Mouse (Mus musculus): ENCODE results near the gene Msmp. TPM values are rescaled to one million over a fixed set of nuclear protein-coding genes. Genes with fewer than 3 reads are reported as not detected.
"Not testable (repeated sequence)": the region's sequence is repeated elsewhere in the genome, so short reads cannot be mapped to it uniquely, and the experiment has no call there.

The Msmp gene
- polyA plus RNA-seq, 1 experiment from 2014 or later = 1.0 TPM

DNA sequence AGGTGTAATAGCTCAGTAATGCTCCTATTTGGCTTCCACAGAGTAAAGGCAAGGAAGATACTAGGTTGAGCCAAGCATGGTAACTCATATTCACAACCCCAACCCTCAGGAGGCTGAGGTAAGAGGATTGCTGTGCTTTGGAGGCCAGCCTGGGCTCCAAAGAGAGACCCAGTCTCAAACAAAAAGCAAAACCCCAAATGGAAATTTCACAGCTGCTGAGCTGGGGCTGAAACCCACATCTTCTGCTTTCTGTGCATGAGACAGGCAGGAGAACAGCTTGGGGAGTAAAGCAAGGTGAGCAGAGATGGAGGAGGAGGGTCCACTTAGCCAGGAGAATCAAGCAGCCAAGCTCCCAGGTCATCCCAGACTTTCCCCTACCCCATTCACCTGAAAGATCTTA, 30.4 kb downstream of the Msmp start:
- peaks cover 88% of the 10 kb centered on the region for H3K36me3 ChIP-seq
- no peaks in the 10 kb centered on the region for H3K27me3 ChIP-seq (ENCODE audit: insufficient read depth, poor library complexity, severe bottlenecking)
- no peak for DNase-seq (ENCODE audit: low spot score)
- peaks cover 23% of the 10 kb centered on the region for H3K4me1 ChIP-seq (replicated peaks)
- H3K4me3 ChIP-seq = no peak overlapping the region
- no peak overlapping the region for H3K27ac ChIP-seq
- peaks cover 6% of the 10 kb centered on the region; the same call in 1 of the 2 replicates for H3K9me3 ChIP-seq

DNA sequence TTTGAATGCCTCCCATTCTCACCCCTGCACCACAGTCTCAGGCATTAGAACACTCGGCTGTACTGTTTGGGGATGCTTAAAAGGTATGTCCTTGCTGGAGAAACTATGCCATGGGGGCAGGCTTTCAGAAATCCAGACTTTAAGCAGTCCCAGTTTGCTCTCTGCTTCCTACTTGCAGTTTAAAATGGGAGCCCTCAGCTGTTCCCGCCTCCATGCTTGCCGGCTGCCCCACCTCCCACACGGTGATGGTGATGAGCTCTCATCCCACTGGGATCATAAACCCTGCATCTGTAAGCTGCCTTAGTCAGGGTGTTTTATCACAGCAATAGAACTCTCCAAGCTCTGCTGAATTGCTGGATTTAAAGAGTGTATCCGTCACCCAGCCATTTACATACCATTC, 31.9 kb downstream of the Msmp start:
- no peak for DNase-seq (ENCODE audit: low spot score)
- Histone ChIP-seq H3K4me1 (replicated peaks) (peaks cover 8% of the 10 kb centered on the region), H3K9me3 (peaks cover 6% of the 10 kb centered on the region; the same call in 1 of the 2 replicates), H3K27me3 (ENCODE audit: insufficient read depth, poor library complexity, severe bottlenecking) (no peaks in the 10 kb centered on the region), H3K27ac (no peak overlapping the region), H3K4me3 (no peak overlapping the region), H3K36me3 (peaks cover 99% of the 10 kb centered on the region)
- WGBS = 99% methylated on average over 5 of the region's 5 CpGs

DNA sequence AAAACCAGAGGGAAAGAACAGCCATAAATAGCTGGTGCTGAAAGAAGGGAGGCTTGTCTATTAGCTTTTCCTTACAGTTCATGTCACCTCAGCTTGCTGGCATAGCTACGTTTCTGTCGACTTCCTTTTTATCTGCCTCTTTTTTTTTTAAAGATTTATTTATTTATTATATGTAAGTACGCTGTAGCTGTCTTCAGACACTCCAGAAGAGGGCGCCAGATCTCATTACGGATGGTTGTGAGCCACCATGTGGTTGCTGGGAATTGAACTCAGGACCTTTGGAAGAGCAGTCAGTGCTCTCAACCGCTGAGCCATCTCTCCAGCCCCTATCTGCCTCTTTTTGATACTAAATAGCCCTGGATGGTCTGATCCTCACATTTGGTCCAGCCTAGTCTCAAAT, 32.4 kb downstream of the Msmp start:
- H3K4me3 ChIP-seq; H3K27ac ChIP-seq; H3K4me1 ChIP-seq (replicated peaks); H3K9me3 ChIP-seq; H3K27me3 ChIP-seq (ENCODE audit: insufficient read depth, poor library complexity, severe bottlenecking); DNase-seq (ENCODE audit: low spot score): not testable (repeated sequence)
- 92% methylated on average over 6 of the region's 6 CpGs for WGBS
- H3K36me3 ChIP-seq = peaks cover 100% of the 10 kb centered on the region

DNA sequence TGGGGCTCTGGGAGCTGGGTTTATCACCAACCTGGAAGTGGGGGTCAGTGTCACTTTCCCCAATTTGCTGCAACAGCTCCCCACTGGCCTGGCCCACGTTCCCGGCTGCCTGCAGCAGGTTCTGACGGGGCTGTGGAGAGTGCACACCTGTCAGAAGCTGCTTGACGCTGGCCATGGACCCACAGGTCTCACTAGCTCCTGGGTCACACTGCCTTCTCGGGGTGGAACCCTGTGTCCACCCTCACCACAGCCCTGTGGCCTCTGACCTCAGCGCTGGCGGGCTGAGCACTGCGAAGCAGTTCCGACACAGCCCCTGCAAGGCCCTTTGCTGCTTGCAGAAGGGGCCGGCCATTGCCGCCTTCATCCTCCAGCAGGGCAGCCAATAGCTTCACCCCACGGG, 35.2 kb downstream of the Msmp start:
- Histone ChIP-seq H3K4me3 (no peak overlapping the region), H3K27me3 (ENCODE audit: insufficient read depth, poor library complexity, severe bottlenecking) (no peaks in the 10 kb centered on the region), H3K9me3 (peaks cover 6% of the 10 kb centered on the region; the same call in 1 of the 2 replicates), H3K4me1 (replicated peaks) (no peaks in the 10 kb centered on the region), H3K36me3 (peaks cover 100% of the 10 kb centered on the region), H3K27ac (no peak overlapping the region)
- 93% methylated on average over 12 of the region's 12 CpGs for WGBS
- no peak for DNase-seq (ENCODE audit: low spot score)

DNA sequence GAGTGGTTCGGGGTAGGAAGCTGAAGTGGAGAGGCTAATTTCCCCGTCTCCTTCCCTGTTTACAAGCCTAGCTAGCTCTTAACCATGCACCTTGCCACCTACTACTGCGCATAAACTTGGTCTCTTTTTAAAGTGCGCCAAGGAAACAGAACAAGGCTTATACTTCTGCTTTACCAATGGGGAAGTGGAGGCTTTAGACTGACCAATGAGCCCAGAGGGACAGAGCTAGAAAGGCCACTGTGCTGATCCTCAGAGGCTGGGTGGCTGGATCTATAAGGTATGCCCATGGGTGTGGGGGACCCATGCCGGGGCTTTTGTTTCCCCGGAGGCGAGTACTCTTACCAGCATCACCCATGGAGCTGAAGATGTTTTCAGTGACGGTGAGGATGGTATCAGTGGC, 37.1 kb downstream of the Msmp start:
- DNase-seq (ENCODE audit: low spot score) = no peak
- 92% methylated on average over 8 of the region's 8 CpGs for WGBS

DNA sequence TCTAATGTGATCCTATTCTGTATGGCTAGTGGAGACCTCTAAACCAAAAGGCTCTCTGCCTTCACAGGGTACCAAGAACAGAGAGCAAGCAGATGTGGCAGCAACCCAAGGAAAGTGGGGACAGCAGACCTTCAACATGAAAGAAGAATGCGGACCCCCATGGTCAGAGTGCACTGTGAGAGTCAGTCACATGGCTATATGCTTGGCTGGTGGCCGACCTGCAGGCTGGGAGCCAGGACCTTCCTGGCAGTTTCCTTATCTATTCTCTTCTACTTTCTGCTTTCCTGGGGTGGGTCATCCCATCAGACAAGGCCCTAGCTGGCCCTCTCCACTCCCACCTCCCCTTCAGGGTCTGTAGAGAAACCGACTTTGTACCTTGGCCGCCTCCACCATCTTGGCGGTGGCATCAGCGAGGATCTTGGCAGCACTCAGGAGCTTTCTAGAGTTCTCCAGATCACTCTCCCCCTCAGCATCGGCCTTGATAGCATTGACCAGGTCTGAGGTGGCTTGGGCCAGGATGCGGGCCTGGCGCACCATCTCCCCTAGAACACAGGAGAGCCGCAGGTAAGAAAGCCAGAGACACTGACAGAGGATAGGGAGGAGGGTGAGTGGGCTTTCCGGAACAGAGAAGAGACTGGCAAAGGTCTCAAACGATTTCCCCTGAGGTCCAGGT, 37.8 kb downstream of the Msmp start:
- no peaks in the 10 kb centered on the region for H3K9me3 ChIP-seq

More for the DNA sequence above, 37.1 kb downstream of the Msmp start:
- Histone ChIP-seq H3K4me3 (no peak overlapping the region), H3K36me3 (peaks cover 100% of the 10 kb centered on the region), H3K4me1 (replicated peaks) (no peaks in the 10 kb centered on the region), H3K27me3 (ENCODE audit: insufficient read depth, poor library complexity, severe bottlenecking) (no peaks in the 10 kb centered on the region), H3K27ac (no peak overlapping the region), H3K9me3 (peaks cover 2% of the 10 kb centered on the region; the same call in 1 of the 2 replicates)

GRCm38 (mm10) chr4:43542044-43542443, 42.2 kb downstream of the Msmp start:
- no peak for DNase-seq (ENCODE audit: low spot score)
- Histone ChIP-seq H3K9me3 (no peaks in the 10 kb centered on the region), H3K4me3 (no peak overlapping the region), H3K27me3 (ENCODE audit: insufficient read depth, poor library complexity, severe bottlenecking) (no peaks in the 10 kb centered on the region), H3K4me1 (replicated peaks) (no peaks in the 10 kb centered on the region), H3K27ac (no peak overlapping the region), H3K36me3 (peaks cover 100% of the 10 kb centered on the region)
- 73% methylated on average over 3 of the region's 3 CpGs for WGBS

More for the DNA sequence above, 37.8 kb downstream of the Msmp start:
- Histone ChIP-seq H3K27me3 (ENCODE audit: insufficient read depth, poor library complexity, severe bottlenecking) (no peaks in the 10 kb centered on the region), H3K4me1 (replicated peaks) (no peaks in the 10 kb centered on the region), H3K36me3 (peaks cover 100% of the 10 kb centered on the region), H3K4me3 (no peak overlapping the region), H3K27ac (no peak overlapping the region)
- no peak for DNase-seq (ENCODE audit: low spot score)
- 93% methylated on average over 12 of the region's 12 CpGs for WGBS

DNA sequence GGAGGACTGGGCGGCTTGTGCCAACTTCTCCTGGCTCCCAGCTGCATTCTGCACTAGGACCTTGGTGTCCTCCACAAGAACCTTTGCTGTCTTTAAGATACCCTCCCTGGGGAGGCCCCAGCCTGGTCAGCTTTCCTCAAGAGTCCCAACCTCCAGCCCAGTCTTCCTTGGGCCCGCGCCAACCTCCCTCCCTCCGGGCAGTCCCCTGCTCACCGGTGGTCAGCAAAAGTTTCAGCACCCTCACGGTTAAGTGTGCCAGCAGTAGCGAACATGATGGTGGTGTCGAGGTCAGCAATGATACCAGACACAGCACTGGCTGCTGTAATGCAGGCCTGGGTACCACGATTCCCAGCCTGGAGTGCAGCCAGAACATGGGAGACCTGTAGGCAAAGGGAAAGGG, 48.3 kb downstream of the Msmp start:
- no peaks in the 10 kb centered on the region for H3K27me3 ChIP-seq (ENCODE audit: insufficient read depth, poor library complexity, severe bottlenecking)
- 95% methylated on average over 9 of the region's 9 CpGs for whole genome bisulfite sequencing
- no peak overlapping the region for H3K27ac ChIP-seq
- peaks cover 100% of the 10 kb centered on the region for H3K36me3 ChIP-seq
- DNase-seq (ENCODE audit: low spot score) = no peak
- no peaks in the 10 kb centered on the region for H3K4me1 ChIP-seq (replicated peaks)
- no peaks in the 10 kb centered on the region for H3K9me3 ChIP-seq
- H3K4me3 ChIP-seq = no peak overlapping the region

GRCm38 (mm10) chr4:43535628-43536027, 48.7 kb downstream of the Msmp start:
- H3K9me3 ChIP-seq = no peaks in the 10 kb centered on the region
- H3K4me1 ChIP-seq (replicated peaks) = no peaks in the 10 kb centered on the region
- no peak overlapping the region for H3K27ac ChIP-seq
- no peak for DNase-seq (ENCODE audit: low spot score)
- H3K36me3 ChIP-seq = peaks cover 100% of the 10 kb centered on the region
- H3K27me3 ChIP-seq (ENCODE audit: insufficient read depth, poor library complexity, severe bottlenecking) = no peaks in the 10 kb centered on the region
- 96% methylated on average over 8 of the region's 8 CpGs for WGBS
- H3K4me3 ChIP-seq = no peak overlapping the region

DNA sequence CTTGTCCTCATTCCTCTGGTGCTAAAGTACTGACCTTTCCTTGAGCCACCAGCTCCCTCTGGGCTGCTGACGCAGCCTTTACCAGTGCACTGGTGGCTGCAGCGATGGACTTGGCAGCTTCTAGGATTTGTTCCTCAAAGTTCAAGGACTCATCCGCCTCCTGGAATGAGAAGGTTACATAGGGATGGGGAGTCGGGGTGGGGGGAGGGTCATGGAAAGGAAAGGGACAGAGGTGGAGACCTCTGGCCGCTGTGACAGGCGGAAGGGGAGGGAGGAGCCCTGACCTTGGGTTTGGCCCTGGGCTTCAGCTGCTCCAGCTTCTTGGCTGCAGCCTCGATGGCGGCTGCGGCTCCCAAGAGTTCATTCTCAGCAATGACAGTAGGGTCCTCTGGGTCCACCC, 51.0 kb downstream of the Msmp start:
- no peak overlapping the region for H3K4me3 ChIP-seq
- H3K4me1 ChIP-seq (replicated peaks) = no peaks in the 10 kb centered on the region
- no peaks in the 10 kb centered on the region for H3K9me3 ChIP-seq
- no peak for DNase-seq (ENCODE audit: low spot score)
- no peaks in the 10 kb centered on the region for H3K27me3 ChIP-seq (ENCODE audit: insufficient read depth, poor library complexity, severe bottlenecking)
- H3K36me3 ChIP-seq = peaks cover 78% of the 10 kb centered on the region
- H3K27ac ChIP-seq = no peak overlapping the region
- 87% methylated on average over 9 of the region's 9 CpGs for WGBS

Other genes with a start within 250 kb of the Msmp start
- gene Rusc2, start 202.5 kb downstream of the Msmp start, polyA plus RNA-seq (2016; fragmentation: Nextera tagmentation; extraction: Ambion mirVana) = 12.5 and 33.4 TPM in 2 replicates
- 0.47 TPM in 1 of 2 replicates, not detected in the other for gene Fam166b, start 155.4 kb downstream of the Msmp start, polyA plus RNA-seq (2016; fragmentation: Nextera tagmentation; extraction: Ambion mirVana)
- 7.1 and 8.3 TPM in 2 replicates for gene Tesk1, start 142.6 kb downstream of the Msmp start, polyA plus RNA-seq (2016; fragmentation: Nextera tagmentation; extraction: Ambion mirVana)
- gene Cd72, start 129.9 kb downstream of the Msmp start, polyA plus RNA-seq (2016; fragmentation: Nextera tagmentation; extraction: Ambion mirVana) = 1.8 and 2.4 TPM in 2 replicates
- gene Sit1, start 100.8 kb downstream of the Msmp start, polyA plus RNA-seq (2016; fragmentation: Nextera tagmentation; extraction: Ambion mirVana) = not detected in 2 replicates
- 45.2 and 50.9 TPM in 2 replicates for gene Ccdc107, start 91.6 kb downstream of the Msmp start, polyA plus RNA-seq (2016; fragmentation: Nextera tagmentation; extraction: Ambion mirVana)
- gene Arhgef39, start 84.8 kb downstream of the Msmp start, polyA plus RNA-seq (2016; fragmentation: Nextera tagmentation; extraction: Ambion mirVana) = 47.2 and 50.5 TPM in 2 replicates
- gene Car9, start 77.5 kb downstream of the Msmp start, polyA plus RNA-seq (2016; fragmentation: Nextera tagmentation; extraction: Ambion mirVana) = 0.76 and 0.93 TPM in 2 replicates
- 55.9 and 65.7 TPM in 2 replicates for gene Tpm2, start 60.7 kb downstream of the Msmp start, polyA plus RNA-seq (2016; fragmentation: Nextera tagmentation; extraction: Ambion mirVana)
- 40.7 and 53.3 TPM in 2 replicates for gene Creb3, start 22.2 kb downstream of the Msmp start, polyA plus RNA-seq (2016; fragmentation: Nextera tagmentation; extraction: Ambion mirVana)
- gene Tln1, start 21.8 kb downstream of the Msmp start, polyA plus RNA-seq (2016; fragmentation: Nextera tagmentation; extraction: Ambion mirVana) = 52.8 and 58.9 TPM in 2 replicates
- gene Rgp1, start 5.8 kb downstream of the Msmp start, polyA plus RNA-seq (2016; fragmentation: Nextera tagmentation; extraction: Ambion mirVana) = 20.3 and 25.6 TPM in 2 replicates
- 28.0 and 36.3 TPM in 2 replicates for gene Gba2, start 5.6 kb downstream of the Msmp start, polyA plus RNA-seq (2016; fragmentation: Nextera tagmentation; extraction: Ambion mirVana)
- 22.4 and 26.5 TPM in 2 replicates for gene Npr2, start 47.4 kb upstream of the Msmp start, polyA plus RNA-seq (2016; fragmentation: Nextera tagmentation; extraction: Ambion mirVana)
- 5.2 and 10.0 TPM in 2 replicates for gene Spag8, start 69.1 kb upstream of the Msmp start, polyA plus RNA-seq (2016; fragmentation: Nextera tagmentation; extraction: Ambion mirVana)
- 76.4 and 82.0 TPM in 2 replicates for gene Hint2, start 72.0 kb upstream of the Msmp start, polyA plus RNA-seq (2016; fragmentation: Nextera tagmentation; extraction: Ambion mirVana)
- 5.2 and 9.4 TPM in 2 replicates for gene Tmem8b, start 84.5 kb upstream of the Msmp start, polyA plus RNA-seq (2016; fragmentation: Nextera tagmentation; extraction: Ambion mirVana)
- gene Fam221b, start 84.7 kb upstream of the Msmp start, polyA plus RNA-seq (2016; fragmentation: Nextera tagmentation; extraction: Ambion mirVana) = 1.8 and 2.4 TPM in 2 replicates
- not detected in 2 replicates for gene Olfr70, start 116.3 kb upstream of the Msmp start, polyA plus RNA-seq (2016; fragmentation: Nextera tagmentation; extraction: Ambion mirVana)
- gene Olfr71, start 125.8 kb upstream of the Msmp start, polyA plus RNA-seq (2016; fragmentation: Nextera tagmentation; extraction: Ambion mirVana) = not detected in 2 replicates
- 0.25 and 0.44 TPM in 2 replicates for gene Hrct1, start 142.7 kb upstream of the Msmp start, polyA plus RNA-seq (2016; fragmentation: Nextera tagmentation; extraction: Ambion mirVana)
- not detected in 2 replicates for gene Spaar, start 145.5 kb upstream of the Msmp start, polyA plus RNA-seq (2016; fragmentation: Nextera tagmentation; extraction: Ambion mirVana)
- gene Olfr159, start 186.5 kb upstream of the Msmp start, polyA plus RNA-seq (2016; fragmentation: Nextera tagmentation; extraction: Ambion mirVana) = not detected in 2 replicates
- gene Olfr156, start 239.4 kb upstream of the Msmp start, polyA plus RNA-seq (2016; fragmentation: Nextera tagmentation; extraction: Ambion mirVana) = not detected in 2 replicates

Data from hindbrain, embryonic 10.5 days (tissue).